Mouse (Mus musculus) myocyte (in vitro differentiated cells): ENCODE measurements at regions not wholly inside any gene's neighbourhood (a gene's known extent, or its start where the extent isn't known, plus 50 kb on each side); places are given as distances from the start of the nearest gene placed in this dataset.

Source experiments
- CEBPB ChIP-seq: IDR thresholded peaks from 2 replicates; pipeline ENCODE4 v1.6.1; 2011; ENCODE audit warnings: mild to moderate bottlenecking, moderate library complexity; ENCODE audit not compliant: poor library complexity, insufficient read depth, severe bottlenecking
- E2F4 ChIP-seq: IDR thresholded peaks from one replicate; pipeline ENCODE4 v1.6.1; 2011; ENCODE audit warnings: mild to moderate bottlenecking, control low read depth, moderate library complexity; ENCODE audit not compliant: insufficient read depth
- MAX ChIP-seq: IDR thresholded peaks from one replicate; pipeline ENCODE4 v1.6.1; 2011; ENCODE audit warnings: low read depth, mild to moderate bottlenecking, control low read depth
- POLR2A ChIP-seq: IDR thresholded peaks from one replicate; pipeline ENCODE4 v1.6.1; 2011; ENCODE audit warnings: low read depth, mild to moderate bottlenecking, control low read depth, moderate library complexity; ENCODE audit not compliant: insufficient read length
- SRF ChIP-seq: IDR thresholded peaks from one replicate; pipeline ENCODE4 v1.6.1; 2011; ENCODE audit warnings: low read depth; ENCODE audit not compliant: control insufficient read depth, insufficient read length
- USF1 ChIP-seq: IDR thresholded peaks from one replicate; pipeline ENCODE4 v1.6.1; 2011; ENCODE audit warnings: low read depth, mild to moderate bottlenecking, control low read depth, moderate library complexity

GRCm38 (mm10) chr3:66446274-66447159 is 149.9 kb upstream of the Veph1 start:
- no peak for TF ChIP-seq POLR2A
- no peak for TF ChIP-seq MAX
- TF ChIP-seq CEBPB = no peak
- no peak for TF ChIP-seq E2F4
- no peak for TF ChIP-seq USF1
- TF ChIP-seq SRF = no peak
